Mouse (Mus musculus) heart, embryonic 13.5 days (tissue): Measurements from ENCODE around the gene Phactr3. TPM values are rescaled to one million over a fixed set of nuclear protein-coding genes. Genes with fewer than 3 reads are reported as not detected.

ENCODE experiments used
- ATAC-seq: fragments of 200-750 bp; cut with Nextera tagmentation; 2 replicates; pipeline ENCODE4 v1.8.0; 2017; ENCODE audit warnings: moderate TSS enrichment; ENCODE audit not compliant: insufficient number of reproducible peaks, low FRiP score, low TSS enrichment; ENCODE audit errors: extremely low read depth
- H3K27ac ChIP-seq: fragments of 300-500 bp; sonication (generic); replicated peaks from 2 replicates; pipeline ENCODE4 v1.5.1; 2015; ENCODE audit warnings: moderate library complexity, mild to moderate bottlenecking, inconsistent platforms
- H3K27me3 ChIP-seq: fragments of 300-500 bp; sonication (generic); replicated peaks from 2 replicates; pipeline ENCODE4 v1.6.1; 2015; ENCODE audit warnings: mild to moderate bottlenecking, inconsistent platforms
- H3K36me3 ChIP-seq: fragments of 300-500 bp; sonication (generic); 2 replicates; pipeline ENCODE4 v1.6.1; 2015; ENCODE audit warnings: mild to moderate bottlenecking, inconsistent platforms
- H3K4me1 ChIP-seq: fragments of 300-500 bp; sonication (generic); 2 replicates; pipeline ENCODE4 v1.6.1; 2015; ENCODE audit warnings: inconsistent platforms
- H3K4me2 ChIP-seq: fragments of 300-500 bp; sonication (generic); 2 replicates; pipeline ENCODE4 v1.6.1; 2015; ENCODE audit warnings: inconsistent platforms, mild to moderate bottlenecking, moderate library complexity
- H3K4me3 ChIP-seq: fragments of 300-500 bp; sonication (generic); 2 replicates; pipeline ENCODE4 v1.5.1; 2015; ENCODE audit warnings: moderate library complexity, mild to moderate bottlenecking, inconsistent platforms
- H3K9ac ChIP-seq: fragments of 300-500 bp; sonication (generic); 2 replicates; pipeline ENCODE4 v1.6.1; 2015; ENCODE audit warnings: inconsistent platforms, mild to moderate bottlenecking, moderate library complexity
- H3K9me3 ChIP-seq: fragments of 300-500 bp; sonication (generic); 2 replicates; pipeline ENCODE4 v1.6.1; 2016; ENCODE audit warnings: inconsistent platforms
- WGBS: fragments of 180-500 bp; shearing (Covaris S2); methylation state at CpG from one replicate; pipeline ENCODE4 v1.1.7; 2015; ENCODE audit warnings: mixed read lengths; 5-methylcytosine and 5-hydroxymethylcytosine counted together
- polyA plus RNA-seq: library from polyadenylated mRNA; unstranded; fragments of >200 nt; fragmentation: Nextera tagmentation; extraction: Ambion mirVana; gene quantifications from 2 replicates; pipeline ENCODE4 v1.2.1, GENCODE M21; 2015

Phactr3 gene
- polyA plus RNA-seq, 1 experiment from 2014 or later = 6.8 TPM

DNA sequence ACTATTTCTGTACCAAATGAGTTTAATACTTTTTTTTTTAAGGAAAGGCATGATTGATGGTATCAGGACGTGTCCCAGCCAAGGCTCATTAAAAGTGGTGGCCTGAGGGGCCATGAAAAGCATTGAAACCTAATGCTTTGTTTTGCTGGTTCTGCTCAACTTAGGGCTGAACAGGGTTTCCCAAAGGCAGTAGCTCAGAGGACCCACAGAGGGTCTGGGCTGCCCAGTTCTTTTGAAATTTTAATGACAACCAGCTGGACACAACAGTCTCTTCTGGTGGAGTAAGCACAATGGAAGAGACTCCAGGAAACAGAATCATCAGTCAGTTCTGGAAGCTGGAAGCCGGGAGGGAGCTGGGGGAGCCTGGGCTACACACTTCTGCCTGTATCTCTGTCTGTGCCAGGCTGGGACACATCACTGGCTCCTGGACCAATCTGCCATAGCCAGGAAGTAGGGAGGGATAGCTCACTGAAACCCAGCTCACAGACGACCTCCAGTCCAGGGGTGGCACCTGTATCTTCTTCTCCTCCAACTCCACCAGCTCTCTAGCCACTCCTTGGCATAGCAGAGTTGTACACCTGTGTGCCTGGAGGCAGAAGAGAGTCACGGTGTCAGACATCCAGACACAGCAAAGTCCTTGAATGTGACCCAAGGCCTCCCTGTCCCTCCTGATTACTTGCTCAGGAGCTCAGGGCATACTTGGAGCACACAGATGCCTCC is 3.3 kb downstream of the Phactr3 start:
- H3K4me3 ChIP-seq = no peak overlapping the region
- H3K9ac ChIP-seq = no peak overlapping the region
- H3K27me3 ChIP-seq = peaks cover 62% of the 10 kb centered on the region
- H3K9me3 ChIP-seq = no peaks in the 10 kb centered on the region
- no peak for ATAC-seq
- H3K4me1 ChIP-seq = peaks cover 14% of the 10 kb centered on the region
- no peaks in the 10 kb centered on the region for H3K36me3 ChIP-seq
- 46% methylated on average over 4 of the region's 4 CpGs for WGBS
- H3K27ac ChIP-seq = no peak overlapping the region
- no peak overlapping the region for H3K4me2 ChIP-seq

DNA sequence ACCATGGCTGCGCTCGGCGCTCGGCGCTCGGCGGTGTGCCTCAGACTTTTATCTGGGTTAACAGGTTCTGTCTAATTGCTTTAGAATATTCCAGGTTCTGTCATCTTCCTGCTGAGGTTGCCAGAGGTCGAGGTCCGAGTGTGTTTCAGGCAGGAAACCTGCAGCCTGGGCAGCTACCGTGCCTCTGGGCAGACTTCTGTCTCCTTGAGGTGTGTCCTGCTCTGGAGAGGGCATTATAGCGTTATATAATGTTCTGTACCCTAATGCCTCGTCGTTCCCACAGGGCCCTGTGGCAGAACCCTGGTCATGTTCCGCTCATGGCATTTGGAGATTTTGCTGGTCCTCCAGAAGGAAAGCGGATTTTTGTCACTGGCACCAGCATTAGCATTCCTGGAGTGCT is 4.7 kb downstream of the Phactr3 start:
- H3K36me3 ChIP-seq = no peaks in the 10 kb centered on the region
- no peak overlapping the region for H3K27ac ChIP-seq
- H3K4me3 ChIP-seq = no peak overlapping the region
- H3K9me3 ChIP-seq = no peaks in the 10 kb centered on the region
- peaks cover 14% of the 10 kb centered on the region for H3K4me1 ChIP-seq
- H3K9ac ChIP-seq = no peak overlapping the region
- ATAC-seq = no peak
- peaks cover 51% of the 10 kb centered on the region for H3K27me3 ChIP-seq
- 70% methylated on average over 15 of the region's 15 CpGs for WGBS
- H3K4me2 ChIP-seq = no peak overlapping the region

DNA sequence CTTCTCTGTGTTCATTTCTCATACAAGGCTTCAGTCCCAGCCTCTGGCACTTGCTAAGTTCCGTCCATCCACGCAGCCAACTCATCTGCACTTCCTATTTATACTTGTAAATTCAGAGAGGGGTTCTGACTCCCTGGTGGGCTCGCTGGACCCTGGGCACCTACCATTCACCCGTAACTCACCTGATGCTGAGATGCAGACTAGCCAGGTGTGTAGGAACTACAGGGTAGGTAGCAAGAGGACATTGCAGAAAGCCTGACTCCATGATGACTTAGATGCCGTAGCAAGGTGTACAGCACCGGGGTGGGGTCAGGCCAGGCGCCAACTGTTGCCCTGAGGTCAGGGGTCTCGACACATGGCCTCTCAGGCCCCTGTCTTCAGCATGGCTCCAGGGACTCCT is 6.7 kb downstream of the Phactr3 start:
- Histone ChIP-seq H3K27ac (no peak overlapping the region), H3K9me3 (no peaks in the 10 kb centered on the region), H3K27me3 (peaks cover 31% of the 10 kb centered on the region), H3K36me3 (no peaks in the 10 kb centered on the region), H3K4me1 (peaks cover 10% of the 10 kb centered on the region), H3K4me3 (no peak overlapping the region), H3K4me2 (no peak overlapping the region), H3K9ac (no peak overlapping the region)
- 76% methylated on average over 8 of the region's 8 CpGs for WGBS
- no peak for ATAC-seq

DNA sequence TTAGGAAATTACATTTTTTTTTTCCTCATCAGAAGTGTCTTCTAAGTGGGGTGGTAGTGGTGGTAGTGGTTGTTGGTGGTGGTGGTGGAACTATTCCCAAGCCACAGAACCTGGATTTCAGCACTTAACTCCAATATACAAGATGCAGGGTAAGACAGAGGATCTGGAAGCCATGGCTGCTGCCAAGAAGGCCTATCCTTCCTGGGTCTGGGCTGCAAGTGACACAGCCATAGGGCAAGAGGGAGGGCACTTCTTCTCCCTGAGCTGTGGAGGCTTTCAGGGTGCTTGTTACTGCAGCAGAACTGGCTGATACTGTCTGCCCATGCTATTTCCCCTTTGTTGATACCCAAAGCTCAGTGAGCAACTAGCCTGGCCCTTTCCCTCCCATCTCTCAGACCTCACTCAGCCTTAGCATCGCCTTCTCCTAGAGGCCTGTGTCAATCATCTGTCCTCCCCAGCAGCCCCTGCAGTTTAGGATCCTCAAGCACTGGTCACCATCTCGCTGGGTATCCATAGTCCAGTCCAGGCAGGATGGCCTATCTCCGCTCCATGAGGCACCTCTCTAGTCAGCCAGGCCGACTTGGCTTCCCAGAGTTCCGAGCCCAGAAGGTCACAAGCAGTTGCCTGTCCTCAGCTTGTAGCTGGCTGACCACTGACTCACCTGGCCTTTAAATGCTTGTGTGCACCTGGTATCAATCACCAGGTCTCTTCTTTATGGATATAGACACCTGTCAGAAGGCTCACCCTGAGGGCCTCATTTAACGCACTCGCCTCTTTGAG is 7.5 kb downstream of the Phactr3 start:
- Histone ChIP-seq H3K36me3 (no peaks in the 10 kb centered on the region), H3K4me3 (no peak overlapping the region), H3K9me3 (no peaks in the 10 kb centered on the region), H3K4me2 (no peak overlapping the region), H3K9ac (no peak overlapping the region), H3K27me3 (peaks cover 23% of the 10 kb centered on the region), H3K27ac (no peak overlapping the region), H3K4me1 (peaks cover 10% of the 10 kb centered on the region)
- no peak for ATAC-seq
- 84% methylated on average over 7 of the region's 7 CpGs for WGBS

DNA sequence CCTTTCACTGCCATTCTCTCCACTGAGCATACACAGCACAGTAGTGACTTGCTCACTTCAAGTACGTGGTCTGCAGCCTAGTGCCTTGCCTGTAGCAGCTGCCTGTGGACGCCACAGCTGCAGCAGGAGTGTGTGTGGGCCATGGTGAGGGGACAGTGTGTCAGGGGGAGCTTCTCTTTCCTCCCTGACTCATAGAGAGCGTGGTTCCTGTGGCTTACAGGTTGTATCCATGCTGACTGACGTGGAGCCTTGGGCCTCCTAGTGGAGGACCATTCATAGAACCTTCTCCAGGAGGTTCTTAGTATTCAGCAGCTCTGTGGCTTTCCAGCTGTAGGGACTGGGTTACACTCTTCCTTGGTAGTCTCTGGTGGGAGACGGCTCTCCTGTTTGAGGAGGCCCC is 9.8 kb downstream of the Phactr3 start:
- Histone ChIP-seq H3K4me1 (peaks cover 10% of the 10 kb centered on the region), H3K9me3 (no peaks in the 10 kb centered on the region), H3K9ac (no peak overlapping the region), H3K4me2 (no peak overlapping the region), H3K27me3 (peaks cover under 1% of the 10 kb centered on the region; the same call in 1 of the 2 replicates), H3K36me3 (no peaks in the 10 kb centered on the region), H3K27ac (no peak overlapping the region), H3K4me3 (no peak overlapping the region)
- ATAC-seq = peak; percentile 47; the same call in 1 of the 2 replicates
- WGBS = 67% methylated on average over 5 of the region's 5 CpGs

DNA sequence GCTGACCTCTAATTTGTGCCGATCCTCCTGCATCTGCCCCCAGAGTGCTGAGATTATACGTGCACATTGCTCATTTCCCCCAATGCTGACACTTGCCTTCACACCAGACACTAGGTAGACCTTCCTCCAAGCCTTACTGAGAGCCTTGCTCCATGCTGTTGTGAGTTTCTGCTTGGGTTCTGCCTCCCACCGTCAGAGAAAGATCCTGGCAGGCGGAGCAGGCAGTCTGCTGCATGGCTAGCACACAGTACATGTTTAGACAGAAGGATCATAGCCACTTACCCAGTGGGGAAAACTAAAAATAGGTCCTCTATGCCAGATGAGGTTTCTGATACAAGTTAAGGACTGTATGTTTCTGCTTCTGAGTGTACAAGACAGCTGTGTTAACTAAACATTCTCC is 10.4 kb downstream of the Phactr3 start:
- WGBS = 53% methylated on average over 4 of the region's 4 CpGs
- Histone ChIP-seq H3K4me3 (no peak overlapping the region), H3K27me3 (no peaks in the 10 kb centered on the region; the same call in 1 of the 2 replicates), H3K4me1 (peaks cover 10% of the 10 kb centered on the region), H3K9ac (no peak overlapping the region), H3K36me3 (no peaks in the 10 kb centered on the region), H3K27ac (no peak overlapping the region), H3K9me3 (no peaks in the 10 kb centered on the region), H3K4me2 (no peak overlapping the region)
- no peak for ATAC-seq

DNA sequence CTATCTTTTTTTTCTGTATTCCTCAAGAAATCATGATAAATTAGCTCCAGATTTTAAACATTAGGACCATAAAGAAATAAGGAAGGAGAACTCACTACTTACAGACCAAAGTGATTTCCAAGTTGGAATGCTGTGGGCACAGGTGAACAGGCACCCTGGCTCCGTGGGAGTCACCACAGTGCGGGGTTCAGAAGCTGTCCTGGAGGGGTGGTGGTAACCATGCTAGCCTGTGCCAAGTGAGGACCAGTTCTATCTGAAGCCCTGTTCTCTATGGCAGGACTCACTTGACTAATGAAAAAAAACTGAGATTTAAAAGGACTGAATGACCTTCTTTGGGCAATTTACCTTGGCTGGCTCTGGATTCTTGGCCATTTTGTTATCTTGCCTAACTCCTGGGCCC is 10.9 kb downstream of the Phactr3 start:
- H3K9ac ChIP-seq = no peak overlapping the region
- H3K4me2 ChIP-seq = no peak overlapping the region
- no peak overlapping the region for H3K27ac ChIP-seq
- no peaks in the 10 kb centered on the region for H3K36me3 ChIP-seq
- H3K27me3 ChIP-seq = no peaks in the 10 kb centered on the region
- 78% methylated on average over 2 of the region's 2 CpGs for WGBS
- H3K9me3 ChIP-seq = no peaks in the 10 kb centered on the region
- H3K4me1 ChIP-seq = peaks cover 10% of the 10 kb centered on the region
- ATAC-seq = no peak
- H3K4me3 ChIP-seq = no peak overlapping the region

DNA sequence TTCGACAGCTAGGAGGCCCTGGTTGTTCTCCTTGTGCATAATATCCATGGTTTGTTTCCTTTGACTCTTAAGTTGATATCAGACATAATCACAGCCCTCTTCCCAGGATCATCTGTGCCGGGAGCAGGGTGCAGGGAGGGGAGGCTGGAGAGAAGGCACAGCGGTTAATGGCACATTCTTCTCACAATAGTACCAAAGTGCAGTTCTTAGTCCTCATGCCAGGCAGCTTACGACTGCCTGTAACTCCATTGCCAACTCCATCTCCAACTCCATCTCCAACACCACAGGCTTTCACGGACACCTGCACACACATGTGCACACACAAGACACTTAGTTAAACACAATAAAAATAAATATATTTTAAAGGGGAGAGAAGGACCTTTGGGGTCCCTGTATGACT is 11.8 kb downstream of the Phactr3 start:
- Histone ChIP-seq H3K4me3 (no peak overlapping the region), H3K9me3 (no peaks in the 10 kb centered on the region), H3K9ac (no peak overlapping the region), H3K27me3 (0 out of 2 replicates have a peak, but pooled peaks cover 2% of the 10 kb centered on the region), H3K4me1 (peaks cover 10% of the 10 kb centered on the region), H3K27ac (no peak overlapping the region), H3K36me3 (no peaks in the 10 kb centered on the region), H3K4me2 (no peak overlapping the region)
- no peak for ATAC-seq
- WGBS = 68% methylated on average over 5 of the region's 5 CpGs

DNA sequence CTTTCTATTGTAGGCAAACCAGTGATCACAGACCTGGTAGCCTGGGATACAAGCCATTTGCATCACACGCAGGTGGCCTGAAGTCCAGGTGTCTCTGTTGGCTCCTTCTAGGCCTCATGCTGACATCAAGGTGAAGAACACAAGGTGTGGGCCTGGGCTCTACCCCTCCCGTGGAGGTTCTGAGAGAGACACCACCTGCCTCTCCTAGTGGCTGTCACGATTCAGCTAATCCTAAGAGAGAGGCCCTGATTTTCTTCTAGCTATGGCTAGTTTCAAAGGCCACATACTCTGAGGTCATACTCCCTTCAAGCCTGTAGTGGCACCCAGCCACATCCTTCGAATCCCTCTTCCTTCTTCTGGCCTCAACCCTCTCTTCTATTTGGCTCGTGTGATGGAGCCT is 12.2 kb downstream of the Phactr3 start:
- no peak for ATAC-seq
- 62% methylated on average over 5 of the region's 5 CpGs for WGBS
- H3K36me3 ChIP-seq = no peaks in the 10 kb centered on the region
- H3K27ac ChIP-seq = no peak overlapping the region
- peaks cover 10% of the 10 kb centered on the region for H3K4me1 ChIP-seq
- H3K9ac ChIP-seq = no peak overlapping the region
- H3K4me3 ChIP-seq = no peak overlapping the region
- no peaks in the 10 kb centered on the region for H3K9me3 ChIP-seq
- no peak overlapping the region for H3K4me2 ChIP-seq
- H3K27me3 ChIP-seq = 0 out of 2 replicates have a peak, but pooled peaks cover 6% of the 10 kb centered on the region

DNA sequence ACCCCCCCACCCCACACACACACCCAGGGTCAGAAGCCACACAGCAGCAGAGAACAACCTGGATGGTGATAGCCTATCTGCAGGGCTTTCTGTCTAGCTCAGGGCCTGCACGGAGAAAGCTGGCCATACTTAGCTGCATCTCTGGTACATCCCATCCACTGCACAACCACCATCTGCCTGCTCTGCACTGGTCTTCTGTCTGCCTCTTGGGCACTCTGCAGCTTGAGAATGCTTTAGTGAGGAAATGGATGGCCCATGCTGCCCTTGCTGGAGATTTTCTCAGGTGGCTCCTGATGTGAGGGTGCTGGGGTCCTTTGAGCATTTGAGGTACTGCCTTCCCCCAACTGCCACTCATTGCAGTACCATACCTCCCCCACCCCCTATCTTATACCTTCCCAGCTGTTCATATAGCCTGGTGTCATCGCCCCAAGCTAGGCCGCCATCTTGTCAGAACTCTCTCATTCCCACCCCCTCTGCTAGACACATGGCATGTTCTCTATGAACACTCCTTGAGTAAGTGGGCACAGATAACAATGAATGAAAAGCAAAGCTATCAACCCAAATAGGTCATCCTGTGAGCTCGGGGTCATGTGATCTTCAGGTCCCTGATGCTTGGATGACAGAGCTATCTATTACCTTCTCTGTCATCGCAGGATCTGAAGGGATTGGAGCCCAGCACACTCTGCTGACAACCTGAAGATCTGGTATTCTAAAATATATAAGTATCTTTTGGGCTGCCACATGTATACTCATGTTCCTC is 13.0 kb downstream of the Phactr3 start:
- no peak overlapping the region for H3K4me3 ChIP-seq
- H3K4me1 ChIP-seq = peaks cover 10% of the 10 kb centered on the region
- no peak overlapping the region for H3K4me2 ChIP-seq
- no peaks in the 10 kb centered on the region for H3K36me3 ChIP-seq
- 0 out of 2 replicates have a peak, but pooled peaks cover 8% of the 10 kb centered on the region for H3K27me3 ChIP-seq
- 79% methylated on average over 5 of the region's 5 CpGs for WGBS
- no peaks in the 10 kb centered on the region for H3K9me3 ChIP-seq
- ATAC-seq = no peak
- H3K27ac ChIP-seq = no peak overlapping the region
- no peak overlapping the region for H3K9ac ChIP-seq

DNA sequence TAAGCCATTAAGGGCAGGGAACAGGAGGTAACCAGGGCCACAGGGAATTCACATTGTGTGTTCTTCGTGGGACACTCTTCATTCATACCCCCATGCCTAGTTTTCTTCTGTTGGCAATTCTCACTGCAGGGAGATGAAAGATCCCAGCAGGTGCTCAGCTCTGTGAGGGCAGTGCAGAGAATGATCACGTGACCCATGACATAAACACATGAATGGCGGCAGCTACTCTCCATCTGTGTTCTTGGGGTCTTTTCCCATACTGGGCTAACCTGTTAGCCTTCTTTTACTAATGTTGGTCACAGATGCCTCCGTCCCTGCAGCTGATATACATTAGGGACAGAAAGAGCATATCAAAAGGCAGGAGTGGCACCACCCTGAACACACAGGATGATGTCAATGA is 16.9 kb downstream of the Phactr3 start:
- H3K4me1 ChIP-seq = no peaks in the 10 kb centered on the region
- H3K36me3 ChIP-seq = no peaks in the 10 kb centered on the region
- no peak for ATAC-seq
- H3K4me3 ChIP-seq = no peak overlapping the region
- H3K27me3 ChIP-seq = peaks cover 28% of the 10 kb centered on the region
- WGBS = 33% methylated on average over 4 of the region's 4 CpGs
- no peak overlapping the region for H3K4me2 ChIP-seq
- H3K9me3 ChIP-seq = no peaks in the 10 kb centered on the region
- H3K27ac ChIP-seq = no peak overlapping the region
- H3K9ac ChIP-seq = no peak overlapping the region
